ENCODE assay signal across 8 mouse cellular contexts in the genomic region with DNA sequence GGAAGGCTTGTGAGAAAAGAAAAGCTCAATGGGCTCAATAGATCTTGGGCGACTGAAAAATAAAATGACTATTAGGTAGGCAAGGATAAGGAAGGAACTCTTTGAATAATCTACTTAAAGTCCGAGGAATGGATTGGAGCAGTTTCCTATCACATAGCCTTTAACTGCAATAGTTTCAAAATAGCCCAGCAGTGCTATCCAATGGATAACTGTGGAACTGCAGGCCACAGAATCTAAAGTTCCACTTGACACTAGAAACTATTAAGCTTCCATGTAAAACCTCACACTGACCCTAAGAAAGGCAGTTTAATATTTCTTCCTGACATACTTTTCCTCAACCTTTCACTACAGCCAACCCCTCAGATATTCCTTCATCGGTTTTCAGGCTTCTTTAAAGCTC.
A peak's percentile ranks its signal among the peaks of the same experiment; 100 is the strongest.
DNase-seq lines count a peak whose midpoint lies in the region; ATAC-seq and TF ChIP-seq lines count a peak whose summit lies in the region.

No protein-coding gene starts in this region.

- ATAC-seq in heart, embryonic 12.5 days (ENCODE audit: insufficient number of reproducible peaks, low FRiP score): no peak
- no peak for ATAC-seq in neural tube, embryonic 11.5 days (ENCODE audit: insufficient read depth, low FRiP score, low TSS enrichment)
- ATAC-seq in neural tube, embryonic 15.5 days (ENCODE audit: low FRiP score): no peak
- no peak for ATAC-seq in forebrain, embryonic 15.5 days (replicated peaks)

- no peak overlapping the region for H3K4me2 ChIP-seq in heart, embryonic 12.5 days
- H3K4me2 ChIP-seq in neural tube, embryonic 11.5 days (ENCODE audit: low read depth): no peak overlapping the region
- no peak overlapping the region for H3K4me2 ChIP-seq in neural tube, embryonic 15.5 days
- H3K4me2 ChIP-seq in forebrain, embryonic 15.5 days (replicated peaks): no peak overlapping the region

- H3K79me2 ChIP-seq in heart, adult 2 months (replicated peaks; ENCODE audit: control insufficient read depth, insufficient read depth, low read length): no peaks in the 10 kb centered on the region

- peak; percentile 79 for TF ChIP-seq CTCF in heart, adult 2 months (IDR thresholded peaks at IDR 0.05)

- no peak for TF ChIP-seq POLR2A in heart, adult 2 months (IDR thresholded peaks at IDR 0.05; ENCODE audit: insufficient read depth, low read depth, low read length)

- H3K4me3 ChIP-seq in heart, adult 2 months: no peak overlapping the region
- H3K4me3 ChIP-seq in heart, embryonic 12.5 days: no peak overlapping the region
- H3K4me3 ChIP-seq in neural tube, embryonic 11.5 days (ENCODE audit: low read depth, low read length): no peak overlapping the region
- no peak overlapping the region for H3K4me3 ChIP-seq in neural tube, embryonic 15.5 days (replicated peaks)
- H3K4me3 ChIP-seq in forebrain, embryonic 15.5 days: no peak overlapping the region

- H3K4me1 ChIP-seq in heart, adult 2 months (ENCODE audit: control insufficient read depth, insufficient read depth, low read length): no peaks in the 10 kb centered on the region
- no peaks in the 10 kb centered on the region for H3K4me1 ChIP-seq in heart, embryonic 12.5 days (replicated peaks)
- no peaks in the 10 kb centered on the region for H3K4me1 ChIP-seq in neural tube, embryonic 11.5 days (ENCODE audit: control insufficient read depth, insufficient read depth, low read length)
- no peaks in the 10 kb centered on the region for H3K4me1 ChIP-seq in neural tube, embryonic 15.5 days
- H3K4me1 ChIP-seq in forebrain, embryonic 15.5 days: no peaks in the 10 kb centered on the region

- no peak overlapping the region for H3K9ac ChIP-seq in heart, adult 2 months (ENCODE audit: low read depth, low read length)
- no peak overlapping the region for H3K9ac ChIP-seq in heart, embryonic 12.5 days
- H3K9ac ChIP-seq in neural tube, embryonic 11.5 days (ENCODE audit: low read length): no peak overlapping the region
- H3K9ac ChIP-seq in neural tube, embryonic 15.5 days (replicated peaks): no peak overlapping the region
- H3K9ac ChIP-seq in forebrain, embryonic 15.5 days (replicated peaks): no peak overlapping the region

- no peaks in the 10 kb centered on the region for H3K27me3 ChIP-seq in heart, adult 2 months (ENCODE audit: control insufficient read depth, insufficient read depth, low read length)
- H3K27me3 ChIP-seq in heart, embryonic 12.5 days (replicated peaks): no peaks in the 10 kb centered on the region
- no peaks in the 10 kb centered on the region for H3K27me3 ChIP-seq in neural tube, embryonic 11.5 days (ENCODE audit: control insufficient read depth, insufficient read depth, low read length)
- no peaks in the 10 kb centered on the region for H3K27me3 ChIP-seq in neural tube, embryonic 15.5 days (replicated peaks)
- H3K27me3 ChIP-seq in forebrain, embryonic 15.5 days: no peaks in the 10 kb centered on the region

- no peak for TF ChIP-seq EP300 in heart, adult 2 months (IDR thresholded peaks at IDR 0.05; ENCODE audit: insufficient read depth, low read depth, low read length)

- 11% methylated on average over 3 of the region's 3 CpGs for WGBS in heart, adult 2 months
- WGBS in heart, embryonic 12.5 days: 23% methylated on average over 3 of the region's 3 CpGs
- WGBS in neural tube, embryonic 11.5 days: 19% methylated on average over 3 of the region's 3 CpGs
- 35% methylated on average over 3 of the region's 3 CpGs for WGBS in neural tube, embryonic 15.5 days
- 29% methylated on average over 3 of the region's 3 CpGs for WGBS in forebrain, embryonic 15.5 days

- H3K9me3 ChIP-seq in heart, embryonic 12.5 days (replicated peaks): no peaks in the 10 kb centered on the region
- H3K9me3 ChIP-seq in neural tube, embryonic 11.5 days (ENCODE audit: control insufficient read depth, low read length): no peaks in the 10 kb centered on the region
- H3K9me3 ChIP-seq in neural tube, embryonic 15.5 days (replicated peaks): no peaks in the 10 kb centered on the region
- no peaks in the 10 kb centered on the region for H3K9me3 ChIP-seq in forebrain, embryonic 15.5 days

- DNase-seq in heart, adult 2 months: no peak
- peak; percentile 10 for DNase-seq in neural tube, embryonic 11.5 days (ENCODE audit: low spot score)
- peak; percentile 4 for DNase-seq in embryo, embryonic 10 days (ENCODE audit: low spot score)
- DNase-seq in left cerebral cortex, postnatal 25 days (ENCODE audit: low spot score in 2 of 2): peak; percentile 24 to 48
- no peak for DNase-seq in gastrocnemius, postnatal 36 days

- H3K27ac ChIP-seq in heart, adult 2 months: no peak overlapping the region
- no peak overlapping the region for H3K27ac ChIP-seq in heart, embryonic 12.5 days (ENCODE audit: poor library complexity, severe bottlenecking)
- H3K27ac ChIP-seq in neural tube, embryonic 11.5 days (ENCODE audit: low read depth, low read length): no peak overlapping the region
- no peak overlapping the region for H3K27ac ChIP-seq in neural tube, embryonic 15.5 days (replicated peaks)
- H3K27ac ChIP-seq in forebrain, embryonic 15.5 days (replicated peaks): no peak overlapping the region

- intact Hi-C loops in heart, adult 2 months (cut with DNase I): no loop called here
- intact Hi-C loops in left cerebral cortex, postnatal 25 days (cut with DNase I): no loop called here
- intact Hi-C loops in gastrocnemius, postnatal 36 days (cut with DNase I): no loop called here

- H3K36me3 ChIP-seq in heart, adult 2 months (ENCODE audit: control insufficient read depth, insufficient read depth, low read length): no peaks in the 10 kb centered on the region
- no peaks in the 10 kb centered on the region for H3K36me3 ChIP-seq in heart, embryonic 12.5 days
- H3K36me3 ChIP-seq in neural tube, embryonic 11.5 days (ENCODE audit: control insufficient read depth, insufficient read depth, low read length): no peaks in the 10 kb centered on the region
- H3K36me3 ChIP-seq in neural tube, embryonic 15.5 days: no peaks in the 10 kb centered on the region
- H3K36me3 ChIP-seq in forebrain, embryonic 15.5 days: no peaks in the 10 kb centered on the region

Comparison
In these comparisons a context has a peak if more than half of its experiments do, and no peak if none do; other contexts are left out.
1. DNase-seq: peak in neural tube, embryonic 11.5 days (single experiment), embryo, embryonic 10 days (single experiment) and left cerebral cortex, postnatal 25 days (2 of 2); none in heart, adult 2 months (0 of 2) and gastrocnemius, postnatal 36 days (0 of 2).